Mouse (Mus musculus): ENCODE results near the gene Etnppl.

Gene Etnppl

GRCm38 (mm10) chr3:130617439-130617898, at the start of gene Etnppl:
Gene Etnppl (plus strand): TSS chr3:130617448.
- CTCF ChIA-PET, result no interaction called here

GRCm38 (mm10) chr3:130568331-130569095, 48.7 kb upstream of the Etnppl start:
- CTCF ChIA-PET, result no interaction called here

GRCm38 (mm10) chr3:130573243-130573642, 44.0 kb upstream of the Etnppl start:
- CTCF ChIA-PET, result no interaction called here

- CTCF ChIA-PET, result no interaction called here
Measured at GRCm38 (mm10) chr3:130574652-130575051, 42.6 kb upstream of the Etnppl start.

GRCm38 (mm10) chr3:130576683-130577082, 40.6 kb upstream of the Etnppl start:
- CTCF ChIA-PET, result no interaction called here

- CTCF ChIA-PET, result no interaction called here
Measured at GRCm38 (mm10) chr3:130579501-130579900, 37.7 kb upstream of the Etnppl start.

- CTCF ChIA-PET, result no interaction called here
Measured at GRCm38 (mm10) chr3:130581577-130581976, 35.7 kb upstream of the Etnppl start.

- CTCF ChIA-PET, result no interaction called here
Measured at GRCm38 (mm10) chr3:130582903-130583664, 34.2 kb upstream of the Etnppl start.

GRCm38 (mm10) chr3:130584007-130584406, 33.2 kb upstream of the Etnppl start:
- CTCF ChIA-PET, result no interaction called here

GRCm38 (mm10) chr3:130595050-130595449, 22.2 kb upstream of the Etnppl start:
- CTCF ChIA-PET, result no interaction called here

GRCm38 (mm10) chr3:130601491-130601890, 15.8 kb upstream of the Etnppl start:
- CTCF ChIA-PET, result no interaction called here

GRCm38 (mm10) chr3:130607924-130608323, 9.3 kb upstream of the Etnppl start:
- CTCF ChIA-PET, result no interaction called here

GRCm38 (mm10) chr3:130614444-130614843, 2.8 kb upstream of the Etnppl start:
- CTCF ChIA-PET, result no interaction called here

GRCm38 (mm10) chr3:130615625-130616024, 1.6 kb upstream of the Etnppl start:
- CTCF ChIA-PET, result no interaction called here

GRCm38 (mm10) chr3:130620517-130621146, 3.4 kb downstream of the Etnppl start:
- CTCF ChIA-PET, result no interaction called here

- CTCF ChIA-PET, result no interaction called here
Measured at GRCm38 (mm10) chr3:130628358-130628757, 11.1 kb downstream of the Etnppl start.

GRCm38 (mm10) chr3:130633859-130634258, 16.6 kb downstream of the Etnppl start:
- CTCF ChIA-PET, result no interaction called here

GRCm38 (mm10) chr3:130646110-130646810, 29.0 kb downstream of the Etnppl start:
- CTCF ChIA-PET, result no interaction called here

GRCm38 (mm10) chr3:130649569-130649968, 32.3 kb downstream of the Etnppl start:
- CTCF ChIA-PET, result no interaction called here

GRCm38 (mm10) chr3:130660619-130661018, 43.4 kb downstream of the Etnppl start:
- CTCF ChIA-PET, result no interaction called here

- CTCF ChIA-PET, result no interaction called here
Measured at GRCm38 (mm10) chr3:130662496-130662895, 45.2 kb downstream of the Etnppl start.

- CTCF ChIA-PET, result no interaction called here
Measured at GRCm38 (mm10) chr3:130671291-130671690, 54.0 kb downstream of the Etnppl start.
